Mouse (Mus musculus) CH12F3 (cell line): Measurements from ENCODE around the gene Cyp27b1.

Source experiments
- in situ Hi-C: fragments of 300-500 bp; cut with MboI; formaldehyde crosslinking; loops from 2 replicates; pipeline ENCODE4 v1.14.3; 2020; ENCODE audit warnings: low sequenced_read_pairs

Cyp27b1 gene

DNA sequence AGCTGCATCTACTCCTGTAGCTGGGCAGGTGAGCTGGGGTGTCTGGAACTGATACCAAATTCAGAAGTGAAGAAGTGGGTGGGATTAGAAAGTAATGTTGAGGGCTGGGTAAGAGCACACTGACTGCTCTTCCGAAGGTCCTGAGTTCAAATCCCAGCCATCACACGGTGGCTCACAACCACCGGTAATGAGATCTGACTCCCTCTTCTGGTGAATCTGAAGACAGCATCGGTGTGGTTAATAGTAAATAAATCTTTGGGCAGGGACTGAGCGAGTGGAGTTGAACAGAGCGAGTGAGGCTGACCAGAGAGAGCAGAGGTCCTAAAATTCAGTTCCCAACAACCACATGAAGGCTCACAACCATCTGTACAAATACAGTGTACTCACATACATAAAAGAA is 37.6 kb downstream of the Cyp27b1 start:
- in situ Hi-C loops: no loop called here

DNA sequence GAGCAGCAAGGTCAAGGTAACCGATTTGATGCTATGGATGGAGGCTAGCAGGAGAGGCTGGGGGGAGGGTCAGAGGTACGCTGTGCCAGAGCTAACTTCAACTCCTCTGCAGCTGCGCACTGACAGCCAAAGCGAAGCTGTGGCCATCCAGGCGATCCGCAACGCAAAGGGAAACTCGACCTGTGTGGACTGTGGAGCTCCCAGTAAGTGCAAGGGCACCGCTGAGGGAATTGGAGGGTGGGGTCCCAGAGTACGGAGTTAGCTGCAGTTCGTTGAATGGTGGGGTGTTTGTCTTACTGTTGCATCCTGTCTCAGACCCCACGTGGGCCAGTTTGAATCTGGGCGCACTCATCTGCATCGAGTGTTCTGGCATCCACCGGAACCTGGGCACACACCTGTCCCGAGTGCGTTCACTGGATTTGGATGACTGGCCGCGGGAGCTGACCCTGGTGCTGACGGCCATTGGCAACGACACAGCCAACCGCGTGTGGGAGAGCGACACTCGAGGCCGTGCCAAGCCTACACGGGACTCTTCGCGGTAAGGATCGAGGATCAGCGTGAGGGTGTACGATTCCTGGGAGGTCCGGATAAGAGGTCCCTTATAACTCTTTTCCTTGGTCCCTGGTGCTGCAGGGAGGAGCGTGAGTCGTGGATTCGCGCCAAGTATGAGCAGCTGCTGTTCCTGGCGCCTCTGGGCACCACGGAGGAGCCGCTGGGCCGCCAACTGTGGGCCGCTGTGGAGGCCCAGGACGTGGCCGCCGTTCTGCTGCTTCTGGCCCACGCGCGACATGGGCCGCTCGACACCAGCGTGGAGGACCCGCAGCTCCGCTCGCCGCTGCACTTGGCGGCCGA is 42.7 kb downstream of the Cyp27b1 start:
- in situ Hi-C loops: no loop called here

DNA sequence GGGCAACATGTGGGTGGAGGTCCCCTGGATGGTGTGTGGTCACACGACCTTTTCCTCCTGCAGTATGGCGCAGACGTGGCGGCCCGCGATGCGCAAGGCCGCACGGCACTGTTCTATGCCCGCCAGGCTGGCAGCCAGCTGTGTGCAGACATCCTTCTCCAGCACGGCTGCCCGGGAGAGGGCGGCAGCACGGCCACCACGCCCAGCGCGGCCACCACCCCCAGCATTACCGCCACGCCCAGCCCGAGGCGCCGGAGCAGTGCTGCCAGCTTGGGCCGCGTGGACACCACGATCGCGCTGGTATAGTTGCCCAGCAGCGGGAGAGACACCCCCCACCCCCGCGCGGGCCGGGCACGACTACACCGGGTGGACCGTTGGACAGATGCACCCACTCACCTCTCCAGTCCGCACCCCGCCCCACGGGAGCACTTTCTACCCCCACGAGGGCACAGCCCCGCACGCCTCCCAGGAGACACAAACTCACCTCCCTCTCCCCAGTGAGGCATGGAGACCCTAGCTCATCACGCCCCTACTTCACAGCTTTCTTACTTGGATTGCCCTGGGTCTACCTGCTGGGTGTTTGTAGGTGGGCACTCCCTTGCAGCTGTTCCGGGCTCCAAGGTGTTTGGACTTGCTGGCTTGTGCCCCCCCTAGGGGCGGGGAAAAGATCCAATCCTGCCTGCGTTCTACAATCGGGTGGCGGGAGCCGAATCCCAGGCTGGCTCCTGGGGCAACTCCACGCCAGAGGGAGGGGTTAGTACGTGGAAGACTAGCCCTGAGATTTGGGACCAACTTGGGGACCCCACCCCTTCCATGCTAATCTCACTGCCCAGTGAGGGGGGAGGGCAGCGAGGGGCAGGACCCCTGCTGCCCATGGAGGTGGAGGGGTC is 43.7 kb downstream of the Cyp27b1 start:
- in situ Hi-C loops: no loop called here

DNA sequence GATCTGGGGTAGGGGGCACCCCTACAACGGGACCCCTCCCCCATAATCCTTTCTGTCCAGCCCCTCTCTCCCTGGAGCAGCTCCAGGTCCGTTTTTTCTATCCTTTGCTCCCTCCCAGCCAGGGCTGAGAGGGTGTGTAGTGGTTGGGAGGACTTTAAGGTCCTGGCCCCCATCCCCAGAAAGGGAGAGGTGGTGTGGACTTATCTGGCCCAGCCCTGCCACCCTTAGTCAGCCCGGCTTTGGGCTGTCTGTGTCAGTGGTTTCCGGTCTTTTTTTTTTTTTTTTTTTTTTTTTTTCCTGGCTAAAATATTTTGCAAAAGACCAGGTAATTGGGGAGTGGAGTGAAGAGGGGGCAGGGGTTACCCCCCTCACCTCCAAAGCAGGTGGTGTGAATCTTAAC is 44.7 kb downstream of the Cyp27b1 start:
- in situ Hi-C loops: no loop called here

DNA sequence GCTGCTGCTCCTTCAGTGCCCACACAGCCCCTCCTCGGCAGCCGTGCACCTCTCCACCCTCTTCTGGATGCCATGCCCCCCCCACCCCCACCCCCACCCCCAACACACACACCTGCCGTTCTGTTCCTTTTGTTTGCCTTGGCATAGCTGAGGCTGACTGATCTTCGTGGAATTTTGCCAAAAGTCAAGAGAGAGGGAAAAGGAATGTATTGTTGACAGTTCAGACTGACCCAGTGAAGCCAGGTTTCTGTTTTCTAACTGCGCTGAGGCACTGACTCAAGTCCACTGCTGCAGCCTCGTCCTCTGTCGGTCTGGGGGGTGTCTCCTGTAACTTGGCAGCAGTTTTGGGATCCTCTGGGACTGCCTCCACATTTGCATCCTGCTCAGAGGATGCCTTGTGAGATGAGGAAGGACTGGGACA is 46.3 kb downstream of the Cyp27b1 start:
- in situ Hi-C loops: no loop called here

DNA sequence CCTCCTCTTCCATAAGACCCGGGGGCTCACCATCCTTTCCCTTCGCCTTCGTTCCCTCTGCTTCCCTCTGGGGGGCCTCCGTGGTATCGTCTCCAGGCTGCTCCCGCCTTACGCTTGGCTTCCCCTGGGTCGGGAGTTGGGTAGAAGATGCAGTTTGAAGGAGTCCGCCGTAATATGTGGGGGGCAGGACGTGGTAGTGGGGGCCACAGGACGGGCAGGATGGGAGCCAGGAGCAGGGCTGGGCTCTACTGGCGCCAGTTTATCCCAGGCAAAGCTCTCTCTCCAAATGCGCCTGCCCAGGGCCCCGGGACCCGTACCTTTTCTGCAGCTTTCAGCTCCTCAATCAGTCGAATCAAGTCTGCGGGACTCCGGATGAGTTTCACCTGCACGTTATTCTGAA is 50.5 kb downstream of the Cyp27b1 start:
- in situ Hi-C loops: no loop called here

DNA sequence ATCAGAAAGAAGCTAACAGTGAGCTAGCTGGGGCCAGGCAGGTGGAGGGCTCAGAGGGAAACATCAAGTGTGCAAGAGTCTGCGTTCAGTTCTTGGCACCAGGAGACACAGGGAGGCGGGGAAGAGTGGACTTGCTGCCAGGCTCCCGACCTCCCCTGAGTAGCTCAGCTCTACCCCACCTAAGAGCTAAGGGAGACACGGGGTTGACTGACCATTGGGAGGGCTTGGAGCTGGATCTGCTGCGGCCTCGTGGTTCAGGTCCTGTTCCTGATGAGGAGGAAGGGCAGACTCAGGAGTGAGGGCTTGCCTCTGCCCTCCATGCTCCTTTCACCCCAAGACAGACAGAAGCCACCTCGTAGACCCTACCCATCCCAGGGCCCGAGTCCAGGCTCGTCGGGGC is 51.1 kb downstream of the Cyp27b1 start:
- in situ Hi-C loops: no loop called here

DNA sequence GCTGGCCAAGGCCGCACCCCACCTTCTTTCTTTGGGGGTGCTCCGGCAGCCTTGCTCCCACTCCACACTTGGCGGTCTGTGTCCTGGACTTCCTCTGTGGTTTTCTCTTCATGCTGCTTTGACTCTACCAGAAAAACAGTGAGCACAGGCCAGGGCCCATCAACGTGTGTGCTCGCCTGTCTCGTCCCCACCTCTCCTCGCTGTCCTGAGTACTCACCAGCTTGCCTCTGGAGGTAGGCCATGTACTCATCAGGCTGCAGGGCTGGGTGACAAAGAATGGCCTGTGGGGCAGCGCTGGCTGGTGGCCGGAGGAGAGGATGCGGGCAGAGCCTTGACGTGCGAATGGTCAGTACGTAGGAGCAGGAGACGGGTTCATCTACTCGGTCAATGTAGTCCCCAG is 51.8 kb downstream of the Cyp27b1 start:
- in situ Hi-C loops: no loop called here

DNA sequence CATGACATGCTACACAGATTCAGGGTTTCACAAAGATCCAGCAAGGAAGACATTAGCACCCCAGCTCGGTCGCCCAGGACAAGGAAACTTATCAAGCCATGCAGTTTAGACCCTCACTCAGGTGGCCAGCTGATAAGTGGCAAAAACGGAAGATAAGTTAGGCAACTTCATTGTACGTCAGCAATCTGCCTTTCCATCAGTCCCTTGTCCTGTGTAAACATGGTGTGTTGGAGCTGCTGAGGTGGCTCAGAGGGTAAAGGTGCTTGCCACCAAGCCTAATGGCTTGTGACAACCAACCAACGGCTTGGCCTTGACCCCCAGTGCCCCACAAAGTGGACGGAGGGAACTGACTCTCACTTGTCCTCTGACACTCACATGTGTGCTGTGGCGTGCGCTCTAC is 52.4 kb downstream of the Cyp27b1 start:
- in situ Hi-C loops: no loop called here

DNA sequence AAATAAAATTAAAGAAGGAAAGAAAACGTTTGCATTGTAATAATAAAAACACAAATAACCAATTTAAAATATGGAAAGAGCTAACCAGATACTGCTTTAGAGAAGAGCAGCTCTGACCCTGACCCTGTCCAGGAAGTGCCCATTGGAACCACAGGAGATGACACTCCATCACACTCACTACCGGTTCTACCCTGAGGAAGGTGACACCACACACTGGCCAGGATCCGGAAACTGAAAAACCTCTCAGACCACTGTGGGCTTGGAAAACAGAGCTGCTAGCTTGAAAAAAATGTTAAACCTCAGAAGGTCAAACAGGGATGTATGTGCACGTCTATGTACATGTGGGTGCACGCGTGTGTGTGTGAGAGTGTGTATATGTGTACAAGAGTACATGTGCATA is 53.1 kb downstream of the Cyp27b1 start:
- in situ Hi-C loops: no loop called here
